Mouse (Mus musculus): Measurements from ENCODE around the gene Krt25. TPM values are rescaled to one million over a fixed set of nuclear protein-coding genes. Genes with fewer than 3 reads are reported as not detected.

The Krt25 gene
- polyA plus RNA-seq (2012; rRNA removed; ENCODE audit: low replicate concordance), result 0.45 TPM in 1 of 2 replicates, not detected in the other

DNA sequence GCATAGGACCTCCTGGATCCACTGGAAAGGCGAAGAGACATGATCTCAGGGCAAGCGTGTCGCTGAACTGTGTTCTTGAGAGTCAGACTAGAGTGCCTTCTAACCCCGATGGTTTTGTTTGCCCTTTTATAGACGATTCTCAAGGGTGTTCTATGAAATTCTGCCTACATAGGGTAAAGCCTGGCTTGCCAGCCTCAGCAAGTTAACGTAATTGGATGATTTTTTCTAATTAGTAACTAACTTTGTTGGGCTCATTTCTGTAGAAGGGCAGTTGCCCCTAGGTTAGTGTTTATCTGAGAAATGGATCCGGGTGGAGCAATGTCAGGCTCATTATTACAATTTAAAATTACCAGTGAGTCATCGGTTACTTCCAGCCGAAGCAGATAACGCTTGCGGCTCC, at the start of gene Krt25:
Gene Krt25 (minus strand): TSS at position 101 of the 400 bp plus-strand sequence.

DNA sequence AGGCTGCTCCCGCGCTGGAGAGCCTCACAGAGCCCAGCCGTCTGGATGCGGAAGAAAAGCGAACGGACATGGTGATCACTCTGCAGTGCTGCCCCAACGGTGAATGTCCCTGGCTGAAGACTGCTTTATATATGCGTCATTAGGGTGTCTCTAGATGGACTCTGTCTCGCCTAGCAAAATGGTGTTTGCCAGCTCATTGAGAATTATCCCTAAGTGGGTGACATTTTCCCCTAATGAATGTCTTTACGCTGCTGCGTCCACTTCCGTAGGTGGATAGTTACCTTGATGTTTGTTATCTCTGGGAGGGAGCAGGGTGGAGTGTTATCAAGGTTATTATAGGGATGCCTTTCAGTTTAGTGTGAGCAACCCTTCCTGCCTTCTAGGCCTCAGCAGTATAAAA, 28.3 kb upstream of the Krt25 start, which contains the start of gene Krt27:
Gene Krt27 (minus strand): TSS at position 101 of the 400 bp plus-strand sequence.

DNA sequence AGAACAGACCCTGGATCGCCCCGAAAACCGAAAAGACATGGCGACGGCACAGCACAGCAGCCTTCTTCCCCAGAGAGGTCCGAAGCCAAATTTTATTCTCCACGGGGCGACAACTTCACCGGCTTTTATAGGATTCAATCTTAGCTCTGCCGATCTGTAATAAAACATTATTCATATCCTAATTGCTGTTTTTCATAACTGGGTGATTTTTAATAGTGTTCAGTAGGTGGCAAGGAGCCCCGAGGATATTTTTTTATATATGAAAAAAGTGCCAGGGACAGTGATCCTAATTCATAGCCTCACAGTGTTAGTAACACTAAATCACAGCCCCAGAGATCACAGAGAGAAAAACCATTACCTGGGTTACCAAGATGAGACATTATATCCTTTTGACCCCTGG, 15.1 kb upstream of the Krt25 start, which contains the start of gene Krt26:
Gene Krt26 (minus strand): TSS at position 101 of the 400 bp plus-strand sequence.

DNA sequence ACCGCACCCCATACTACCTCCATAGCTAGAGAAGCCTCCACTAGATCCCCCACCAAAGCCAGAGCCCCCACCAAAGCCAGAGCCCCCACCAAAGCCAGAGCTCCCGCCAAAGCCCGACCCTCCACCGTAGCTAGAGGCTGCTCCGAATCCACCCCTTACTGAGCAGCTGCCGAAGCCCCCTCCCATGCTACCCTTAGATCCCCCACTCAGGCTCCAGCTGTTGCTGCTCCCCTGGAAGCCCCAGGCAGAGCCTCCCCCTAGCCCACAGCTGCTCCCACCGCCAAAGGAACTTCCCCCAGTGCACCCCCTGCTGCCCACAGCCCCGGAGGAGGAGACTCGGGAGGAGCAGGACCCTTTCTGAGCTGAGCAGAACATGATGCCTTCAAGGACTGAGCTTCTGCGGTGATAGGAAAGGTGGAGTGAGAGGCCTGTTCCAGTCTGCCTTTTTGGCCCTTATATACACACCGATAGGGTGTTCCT, 37.9 kb downstream of the Krt25 start, which contains the start of gene Krt24:
Gene Krt24 (minus strand): TSS at position 430 of the 480 bp plus-strand sequence.

Other genes starting within 250 kb of the Krt25 start
- gene Tns4, start 233.6 kb downstream of the Krt25 start, polyA plus RNA-seq (2012; rRNA removed; ENCODE audit: low replicate concordance), result 2.4 and 10.1 TPM in 2 replicates
- gene Ccr7, start 167.9 kb downstream of the Krt25 start, polyA plus RNA-seq (2012; rRNA removed; ENCODE audit: low replicate concordance), result 2.8 and 3.1 TPM in 2 replicates
- 17.4 and 34.5 TPM in 2 replicates for gene Smarce1, start 91.9 kb downstream of the Krt25 start, polyA plus RNA-seq (2012; rRNA removed; ENCODE audit: low replicate concordance)
- 0.57 and 2.1 TPM in 2 replicates for gene Krt222, start 78.9 kb downstream of the Krt25 start, polyA plus RNA-seq (2012; rRNA removed; ENCODE audit: low replicate concordance)
- not detected in 2 replicates for gene Krt24, start 37.7 kb downstream of the Krt25 start, polyA plus RNA-seq (2012; rRNA removed; ENCODE audit: low replicate concordance)
- gene Krt26, start 15.0 kb upstream of the Krt25 start, polyA plus RNA-seq (2012; rRNA removed; ENCODE audit: low replicate concordance), result not detected in 2 replicates
- not detected in 2 replicates for gene Krt27, start 28.2 kb upstream of the Krt25 start, polyA plus RNA-seq (2012; rRNA removed; ENCODE audit: low replicate concordance)
- 0.09 and 0.12 TPM in 2 replicates for gene Krt28, start 52.0 kb upstream of the Krt25 start, polyA plus RNA-seq (2012; rRNA removed; ENCODE audit: low replicate concordance)
- gene Krt10, start 66.4 kb upstream of the Krt25 start, polyA plus RNA-seq (2012; rRNA removed; ENCODE audit: low replicate concordance), result 0.95 and 1.5 TPM in 2 replicates
- gene Krt12, start 99.3 kb upstream of the Krt25 start, polyA plus RNA-seq (2012; rRNA removed; ENCODE audit: low replicate concordance), result 0.48 TPM in 1 of 2 replicates, not detected in the other
- gene Krt20, start 115.2 kb upstream of the Krt25 start, polyA plus RNA-seq (2012; rRNA removed; ENCODE audit: low replicate concordance), result 0.21 and 0.69 TPM in 2 replicates
- gene Krt23, start 170.2 kb upstream of the Krt25 start, polyA plus RNA-seq (2012; rRNA removed; ENCODE audit: low replicate concordance), result 7.2 TPM in 1 of 2 replicates, not detected in the other
- 0.33 TPM in 1 of 2 replicates, not detected in the other for gene Krt39, start 198.4 kb upstream of the Krt25 start, polyA plus RNA-seq (2012; rRNA removed; ENCODE audit: low replicate concordance)
- gene Krt40, start 220.2 kb upstream of the Krt25 start, polyA plus RNA-seq (2012; rRNA removed; ENCODE audit: low replicate concordance), result not detected in 2 replicates
- not detected in 2 replicates for gene Krtap3-3, start 227.9 kb upstream of the Krt25 start, polyA plus RNA-seq (2012; rRNA removed; ENCODE audit: low replicate concordance)
- gene Krtap3-2, start 233.9 kb upstream of the Krt25 start, polyA plus RNA-seq (2012; rRNA removed; ENCODE audit: low replicate concordance), result not detected in 2 replicates
- gene Gm11939, start 236.5 kb upstream of the Krt25 start, polyA plus RNA-seq (2012; rRNA removed; ENCODE audit: low replicate concordance), result not detected in 2 replicates
- gene Krtap3-1, start 243.7 kb upstream of the Krt25 start, polyA plus RNA-seq (2012; rRNA removed; ENCODE audit: low replicate concordance), result not detected in 2 replicates

All from subcutaneous adipose tissue, adult 2 months (tissue).